Mouse (Mus musculus) regulatory T cell (primary cell): ENCODE measurements around the gene Camk1d.

Experiments used
- in situ Hi-C: fragments of 300-600 bp; cut with MboI, MseI; formaldehyde crosslinking; loops from one replicate; pipeline ENCODE4 v1.15.1; 2025; ENCODE audit warnings: high pct_unique_total_duplicates

The Camk1d gene

GRCm38 (mm10) chr2:5577399-5578129 is 136.8 kb downstream of the Camk1d start:
- in situ Hi-C loops: no loop called here

- in situ Hi-C loops: no loop called here
Observed at GRCm38 (mm10) chr2:5572314-5573006, 141.9 kb downstream of the Camk1d start.

- in situ Hi-C loops: no loop called here
Observed at GRCm38 (mm10) chr2:5566611-5567010, 147.7 kb downstream of the Camk1d start.

GRCm38 (mm10) chr2:5563685-5564084 is 150.6 kb downstream of the Camk1d start:
- in situ Hi-C loops: no loop called here

GRCm38 (mm10) chr2:5561446-5561845 is 152.9 kb downstream of the Camk1d start:
- in situ Hi-C loops: no loop called here

GRCm38 (mm10) chr2:5553264-5553663 is 161.1 kb downstream of the Camk1d start:
- in situ Hi-C loops: no loop called here

GRCm38 (mm10) chr2:5551758-5552255 is 162.5 kb downstream of the Camk1d start:
- in situ Hi-C loops: no loop called here

- in situ Hi-C loops: no loop called here
Observed at GRCm38 (mm10) chr2:5549334-5549733, 165.0 kb downstream of the Camk1d start.

GRCm38 (mm10) chr2:5548872-5549271 is 165.4 kb downstream of the Camk1d start:
- in situ Hi-C loops: no loop called here

- in situ Hi-C loops: no loop called here
Observed at GRCm38 (mm10) chr2:5540870-5541269, 173.4 kb downstream of the Camk1d start.

GRCm38 (mm10) chr2:5539894-5540293 is 174.4 kb downstream of the Camk1d start:
- in situ Hi-C loops: loop anchor here (10.0 kb wide), 1 partner anchor 535 kb away; no protein-coding TSS in a partner anchor

GRCm38 (mm10) chr2:5533868-5534267 is 180.4 kb downstream of the Camk1d start:
- in situ Hi-C loops: loop anchor here (5.0 to 10.0 kb wide), 2 partner anchors 48 to 541 kb away; no protein-coding TSS in a partner anchor

GRCm38 (mm10) chr2:5529992-5530391 is 184.3 kb downstream of the Camk1d start:
- in situ Hi-C loops: loop anchor here (5.0 to 10.0 kb wide), 2 partner anchors 52 to 545 kb away; no protein-coding TSS in a partner anchor

GRCm38 (mm10) chr2:5519221-5519669 is 195.1 kb downstream of the Camk1d start:
- in situ Hi-C loops: no loop called here

- in situ Hi-C loops: no loop called here
Observed at GRCm38 (mm10) chr2:5515106-5515505, 199.2 kb downstream of the Camk1d start.

GRCm38 (mm10) chr2:5514095-5514494 is 200.2 kb downstream of the Camk1d start:
- in situ Hi-C loops: no loop called here

- in situ Hi-C loops: no loop called here
Observed at GRCm38 (mm10) chr2:5513621-5514020, 200.7 kb downstream of the Camk1d start.

GRCm38 (mm10) chr2:5510042-5510441 is 204.3 kb downstream of the Camk1d start:
- in situ Hi-C loops: no loop called here

- in situ Hi-C loops: no loop called here
Observed at GRCm38 (mm10) chr2:5499620-5500019, 214.7 kb downstream of the Camk1d start.

- in situ Hi-C loops: no loop called here
Observed at GRCm38 (mm10) chr2:5489916-5490315, 224.4 kb downstream of the Camk1d start.

GRCm38 (mm10) chr2:5487344-5487743 is 227.0 kb downstream of the Camk1d start:
- in situ Hi-C loops: no loop called here

GRCm38 (mm10) chr2:5486663-5487062 is 227.7 kb downstream of the Camk1d start:
- in situ Hi-C loops: no loop called here

GRCm38 (mm10) chr2:5485786-5486185 is 228.5 kb downstream of the Camk1d start:
- in situ Hi-C loops: no loop called here
